Mouse (Mus musculus): ENCODE measurements at regions not wholly inside any gene's neighbourhood (a gene's known extent, or its start where the extent isn't known, plus 50 kb on each side); places are given as distances from the start of the nearest gene placed in this dataset.
A peak's percentile ranks its signal among the peaks of the same experiment; 100 is the strongest.

- no peak for DNase-seq (ENCODE audit: low spot score in 2 of 2)
These were observed 56.2 kb downstream of the Gm379 start for GRCm38 (mm10) chrX:108608446-108608845.

GRCm38 (mm10) chrX:108599906-108600468, 64.7 kb downstream of the Gm379 start:
- no peak for DNase-seq (ENCODE audit: low spot score in 2 of 2)

- no peak for DNase-seq (ENCODE audit: low spot score in 2 of 2)
These were observed 102.7 kb downstream of the Gm379 start for GRCm38 (mm10) chrX:108561977-108562376.

GRCm38 (mm10) chrX:108543149-108543548, 121.5 kb downstream of the Gm379 start:
- DNase-seq (ENCODE audit: low spot score in 2 of 2): no peak

GRCm38 (mm10) chrX:108541410-108541809, 123.3 kb downstream of the Gm379 start:
- no peak for DNase-seq (ENCODE audit: low spot score in 2 of 2)

GRCm38 (mm10) chrX:108536995-108537394, 127.7 kb downstream of the Gm379 start:
- peak; percentile 5 to 38 for DNase-seq (ENCODE audit: low spot score in 2 of 2)
